Mouse (Mus musculus) midbrain, postnatal 0 days (tissue): ENCODE data around the gene Rai14. TPM values are rescaled to one million over a fixed set of nuclear protein-coding genes. Genes with fewer than 3 reads are reported as not detected.

Source experiments
- ATAC-seq: fragments of 200-750 bp; cut with Nextera tagmentation; 2 replicates; pipeline ENCODE4 v1.8.0; 2017; ENCODE audit warnings: moderate number of reproducible peaks, mild to moderate bottlenecking, moderate TSS enrichment, moderate library complexity; ENCODE audit not compliant: low FRiP score
- DNase-seq: peaks from one replicate; pipeline ENCODE4 v3.0.0-alpha.2; 2015; ENCODE audit warnings: low spot score
- H3K27ac ChIP-seq: fragments of 300-500 bp; sonication (generic); 2 replicates; pipeline ENCODE4 v1.5.1; 2014; ENCODE audit warnings: low read depth, mild to moderate bottlenecking, low read length, mixed read lengths
- H3K27me3 ChIP-seq: fragments of 300-500 bp; sonication (generic); 2 replicates; pipeline ENCODE4 v1.6.1; 2014; ENCODE audit warnings: low read length, control low read depth, mixed read lengths; ENCODE audit not compliant: insufficient read depth
- H3K36me3 ChIP-seq: fragments of 300-500 bp; sonication (generic); 2 replicates; pipeline ENCODE4 v1.6.1; 2014; ENCODE audit warnings: low read length, control low read depth, mixed read lengths; ENCODE audit not compliant: insufficient read depth
- H3K4me1 ChIP-seq: fragments of 300-500 bp; sonication (generic); 2 replicates; pipeline ENCODE4 v1.6.1; 2014; ENCODE audit warnings: mild to moderate bottlenecking, control low read depth, antibody characterized with exemption, low read length, mixed read lengths; ENCODE audit not compliant: insufficient read depth
- H3K4me2 ChIP-seq: fragments of 300-500 bp; sonication (generic); 2 replicates; pipeline ENCODE4 v1.6.1; 2014; ENCODE audit warnings: low read depth, mild to moderate bottlenecking, low read length, mixed read lengths; ENCODE audit not compliant: poor library complexity, severe bottlenecking
- H3K4me3 ChIP-seq: fragments of 300-500 bp; sonication (generic); 2 replicates; pipeline ENCODE4 v1.5.1; 2014; ENCODE audit warnings: low read depth, mild to moderate bottlenecking, low read length, moderate library complexity
- H3K9ac ChIP-seq: fragments of 300-500 bp; sonication (generic); replicated peaks from 2 replicates; pipeline ENCODE4 v1.6.1; 2014; ENCODE audit warnings: mild to moderate bottlenecking, low read length, moderate library complexity, mixed read lengths; ENCODE audit not compliant: poor library complexity, severe bottlenecking
- H3K9me3 ChIP-seq: fragments of 300-500 bp; sonication (generic); 2 replicates; pipeline ENCODE4 v1.6.1; 2016; ENCODE audit warnings: low read length, control low read depth
- CTCF ChIP-seq: IDR thresholded peaks from 2 replicates; pipeline ENCODE4 v1.5.1; 2016; ENCODE audit warnings: antibody characterized with exemption, mild to moderate bottlenecking
- WGBS: fragments of 180-500 bp; shearing (Covaris S2); extraction: QIAGEN DNeasy Blood & Tissue Kit; methylation state at CpG from one replicate; pipeline ENCODE4 v1.1.7; 2014; 5-methylcytosine and 5-hydroxymethylcytosine counted together
- polyA plus RNA-seq: library from polyadenylated mRNA; unstranded; fragments of >200 nt; fragmentation: Nextera tagmentation; extraction: Ambion mirVana; gene quantifications from 2 replicates; pipeline ENCODE4 v1.2.1, GENCODE M21; 2015
- total RNA-seq: library from RNA; depleted of rRNA; stranded (reverse); fragments of >200 nt; gene quantifications from 2 replicates; pipeline ENCODE4 v1.2.3, GENCODE M21; 2014

The Rai14 gene
- total and polyA plus RNA-seq, 2 experiments from 2014 or later = 4.3 to 9.0 TPM

GRCm38 (mm10) chr15:10724857-10725256 lies 10.4 kb upstream of the Rai14 start:
- no peak overlapping the region for H3K27ac ChIP-seq
- H3K9me3 ChIP-seq = no peaks in the 10 kb centered on the region
- H3K36me3 ChIP-seq = no peaks in the 10 kb centered on the region
- DNase-seq (no peak), ATAC-seq (no peak)
- H3K27me3 ChIP-seq = no peaks in the 10 kb centered on the region
- 83% methylated on average over 3 of the region's 3 CpGs for WGBS
- peaks cover 5% of the 10 kb centered on the region; the same call in 1 of the 2 replicates for H3K4me1 ChIP-seq
- no peak overlapping the region for H3K4me2 ChIP-seq
- H3K9ac ChIP-seq = no peak overlapping the region
- H3K4me3 ChIP-seq = no peak overlapping the region
- no peak for TF ChIP-seq CTCF

GRCm38 (mm10) chr15:10723507-10723906 lies 9.1 kb upstream of the Rai14 start:
- Histone ChIP-seq H3K9me3 (no peaks in the 10 kb centered on the region), H3K4me3 (no peak overlapping the region), H3K27me3 (no peaks in the 10 kb centered on the region), H3K9ac (no peak overlapping the region), H3K4me2 (no peak overlapping the region), H3K36me3 (no peaks in the 10 kb centered on the region), H3K27ac (no peak overlapping the region), H3K4me1 (peaks cover 5% of the 10 kb centered on the region; the same call in 1 of the 2 replicates)
- DNase-seq = no peak
- no peak for TF ChIP-seq CTCF
- ATAC-seq = no peak
- WGBS = 68% methylated on average over 1 of the region's 1 CpGs

GRCm38 (mm10) chr15:10722629-10723339 lies 8.4 kb upstream of the Rai14 start:
- no peak for DNase-seq
- Histone ChIP-seq H3K4me3 (no peak overlapping the region), H3K27ac (no peak overlapping the region), H3K9me3 (no peaks in the 10 kb centered on the region), H3K4me2 (no peak overlapping the region), H3K4me1 (peaks cover 5% of the 10 kb centered on the region; the same call in 1 of the 2 replicates), H3K9ac (no peak overlapping the region), H3K36me3 (no peaks in the 10 kb centered on the region), H3K27me3 (no peaks in the 10 kb centered on the region)
- 31% methylated on average over 12 of the region's 12 CpGs for WGBS
- ATAC-seq = no peak
- TF ChIP-seq CTCF = no peak

- Histone ChIP-seq H3K27me3 (no peaks in the 10 kb centered on the region), H3K4me3 (no peak overlapping the region), H3K9ac (no peak overlapping the region), H3K4me1 (peaks cover 5% of the 10 kb centered on the region; the same call in 1 of the 2 replicates), H3K36me3 (no peaks in the 10 kb centered on the region), H3K27ac (no peak overlapping the region), H3K4me2 (no peak overlapping the region), H3K9me3 (no peaks in the 10 kb centered on the region)
- ATAC-seq (no peak), DNase-seq (no peak)
- 91% methylated on average over 11 of the region's 11 CpGs for WGBS
- no peak for TF ChIP-seq CTCF
Observed at GRCm38 (mm10) chr15:10721259-10721781, 6.9 kb upstream of the Rai14 start.

- H3K9me3 ChIP-seq = no peaks in the 10 kb centered on the region
- no peak overlapping the region for H3K9ac ChIP-seq
- H3K27ac ChIP-seq = no peak overlapping the region
- peaks cover 5% of the 10 kb centered on the region; the same call in 1 of the 2 replicates for H3K4me1 ChIP-seq
- H3K4me2 ChIP-seq = no peak overlapping the region
- no peaks in the 10 kb centered on the region for H3K27me3 ChIP-seq
- H3K4me3 ChIP-seq = no peak overlapping the region
- ATAC-seq (no peak), DNase-seq (no peak)
- H3K36me3 ChIP-seq = no peaks in the 10 kb centered on the region
- no peak for TF ChIP-seq CTCF
- WGBS = 63% methylated on average over 8 of the region's 8 CpGs
Observed at GRCm38 (mm10) chr15:10720671-10721070, 6.2 kb upstream of the Rai14 start.

GRCm38 (mm10) chr15:10720188-10720587 lies 5.8 kb upstream of the Rai14 start:
- Histone ChIP-seq H3K27ac (no peak overlapping the region), H3K27me3 (no peaks in the 10 kb centered on the region; the same call in 1 of the 2 replicates), H3K9me3 (no peaks in the 10 kb centered on the region), H3K9ac (no peak overlapping the region), H3K4me2 (no peak overlapping the region), H3K36me3 (no peaks in the 10 kb centered on the region), H3K4me3 (no peak overlapping the region), H3K4me1 (peaks cover 5% of the 10 kb centered on the region; the same call in 1 of the 2 replicates)
- WGBS = 95% methylated on average over 11 of the region's 11 CpGs
- DNase-seq = no peak
- no peak for ATAC-seq
- no peak for TF ChIP-seq CTCF
